Mouse (Mus musculus) heart, embryonic 15.5 days (tissue): ENCODE measurements at regions not wholly inside any gene's neighbourhood (a gene's known extent, or its start where the extent isn't known, plus 50 kb on each side); places are given as distances from the start of the nearest gene placed in this dataset.

Experiments
- ATAC-seq: fragments of 200-750 bp; cut with Nextera tagmentation; replicated peaks from 2 replicates; pipeline ENCODE4 v1.8.0; 2017; ENCODE audit warnings: low read depth, moderate TSS enrichment; ENCODE audit not compliant: insufficient number of reproducible peaks, insufficient read depth, low FRiP score
- H3K27ac ChIP-seq: fragments of 300-500 bp; sonication (generic); 2 replicates; pipeline ENCODE4 v1.5.1; 2015; ENCODE audit warnings: mild to moderate bottlenecking, inconsistent platforms
- H3K27me3 ChIP-seq: fragments of 300-500 bp; sonication (generic); 2 replicates; pipeline ENCODE4 v1.6.1; 2015; ENCODE audit warnings: inconsistent platforms
- H3K36me3 ChIP-seq: fragments of 300-500 bp; sonication (generic); 2 replicates; pipeline ENCODE4 v1.6.1; 2015; ENCODE audit warnings: mild to moderate bottlenecking, inconsistent platforms
- H3K4me1 ChIP-seq: fragments of 300-500 bp; sonication (generic); replicated peaks from 2 replicates; pipeline ENCODE4 v1.6.1; 2015; ENCODE audit warnings: inconsistent platforms
- H3K4me2 ChIP-seq: fragments of 300-500 bp; sonication (generic); 2 replicates; pipeline ENCODE4 v1.6.1; 2015; ENCODE audit warnings: inconsistent platforms, mild to moderate bottlenecking, moderate library complexity
- H3K4me3 ChIP-seq: fragments of 300-500 bp; sonication (generic); 2 replicates; pipeline ENCODE4 v1.5.1; 2015; ENCODE audit warnings: mild to moderate bottlenecking, inconsistent platforms
- H3K9ac ChIP-seq: fragments of 300-500 bp; sonication (generic); 2 replicates; pipeline ENCODE4 v1.6.1; 2015; ENCODE audit warnings: mild to moderate bottlenecking, inconsistent platforms
- H3K9me3 ChIP-seq: fragments of 300-500 bp; sonication (generic); replicated peaks from 2 replicates; pipeline ENCODE4 v1.6.1; 2016; ENCODE audit warnings: inconsistent platforms
- WGBS: fragments of 180-500 bp; shearing (Covaris S2); methylation state at CpG from one replicate; pipeline ENCODE4 v1.1.7; 2015; ENCODE audit warnings: mixed read lengths; 5-methylcytosine and 5-hydroxymethylcytosine counted together

DNA sequence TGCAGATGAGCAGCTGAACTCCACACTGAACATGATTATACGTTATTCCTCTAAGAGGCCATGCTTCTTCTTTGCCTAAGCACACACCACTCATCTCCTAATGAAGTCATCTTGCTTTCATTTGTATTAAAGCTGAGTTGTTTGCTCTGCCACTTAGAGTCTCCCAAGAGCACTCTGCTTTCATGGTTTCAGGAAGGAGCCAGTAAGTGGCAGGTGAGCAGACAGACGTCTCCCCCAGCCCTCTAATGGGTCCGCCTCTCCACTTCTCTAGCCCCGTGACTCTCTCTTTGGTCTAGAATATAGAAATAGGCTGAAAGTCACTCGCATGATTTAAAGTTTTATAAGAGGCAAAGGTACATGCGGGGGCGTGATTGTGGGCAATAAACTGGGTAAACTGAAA is 103.8 kb upstream of the Cpne4 start:
- H3K27me3 ChIP-seq, result no peaks in the 10 kb centered on the region
- no peak for ATAC-seq
- H3K9me3 ChIP-seq, result no peaks in the 10 kb centered on the region
- H3K27ac ChIP-seq, result no peak overlapping the region
- no peak overlapping the region for H3K4me3 ChIP-seq
- H3K4me2 ChIP-seq, result no peak overlapping the region
- WGBS, result 75% methylated on average over 7 of the region's 7 CpGs
- no peak overlapping the region for H3K9ac ChIP-seq
- no peaks in the 10 kb centered on the region for H3K4me1 ChIP-seq
- no peaks in the 10 kb centered on the region for H3K36me3 ChIP-seq

DNA sequence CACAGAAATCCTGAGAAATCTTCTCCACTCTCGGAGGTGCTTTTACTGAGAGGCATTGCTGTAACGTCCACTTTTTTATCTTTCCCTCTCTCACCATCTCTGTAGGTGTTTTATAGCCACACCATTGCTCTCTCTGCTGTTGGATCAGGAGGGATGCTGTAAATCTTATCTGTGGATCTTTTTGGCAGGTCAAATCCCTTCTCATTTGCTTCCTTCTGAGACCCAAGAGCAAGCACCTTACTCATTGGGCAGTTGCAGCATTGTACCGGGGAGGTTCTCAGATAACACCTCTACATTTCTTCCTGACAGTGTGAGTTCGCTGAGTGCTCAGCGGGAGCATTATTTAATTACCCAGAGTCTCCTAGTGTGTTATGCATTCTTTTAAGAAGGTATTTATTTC is 75.5 kb upstream of the Acpp start:
- WGBS, result 36% methylated on average over 5 of the region's 5 CpGs
- ATAC-seq, result no peak

DNA sequence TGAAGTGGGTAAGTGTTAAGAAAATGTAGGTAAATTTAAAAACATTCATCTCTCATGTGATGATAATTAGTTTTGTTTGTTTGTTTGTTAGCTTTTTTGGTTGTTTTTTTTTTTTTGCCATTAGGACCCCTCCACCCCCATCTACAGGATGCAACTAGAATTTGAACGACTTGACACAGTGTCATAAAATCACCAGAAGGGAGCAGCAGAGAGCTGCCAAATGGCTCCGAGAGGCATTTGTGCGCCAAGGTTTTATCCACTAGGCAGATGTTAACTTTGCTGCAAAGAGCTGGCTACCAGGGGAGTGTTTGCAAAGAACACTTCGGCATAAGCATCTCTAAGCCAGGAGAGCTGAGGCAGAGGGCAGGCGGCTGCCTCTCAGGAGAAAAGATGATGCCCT is 72.7 kb upstream of the Acpp start:
- WGBS, result 3% methylated on average over 5 of the region's 5 CpGs
- Histone ChIP-seq H3K9ac (no peak overlapping the region), H3K4me2 (peak overlapping the region; percentile 65; the same call in 1 of the 2 replicates), H3K27me3 (0 out of 2 replicates have a peak, but pooled peaks cover 6% of the 10 kb centered on the region), H3K4me1 (peaks cover 10% of the 10 kb centered on the region), H3K4me3 (no peak overlapping the region), H3K27ac (no peak overlapping the region), H3K9me3 (no peaks in the 10 kb centered on the region), H3K36me3 (no peaks in the 10 kb centered on the region)
- ATAC-seq, result no peak

More for the DNA sequence above, 75.5 kb upstream of the Acpp start:
- H3K27me3 ChIP-seq, result 0 out of 2 replicates have a peak, but pooled peaks cover 6% of the 10 kb centered on the region
- no peak overlapping the region for H3K27ac ChIP-seq
- H3K9me3 ChIP-seq, result no peaks in the 10 kb centered on the region
- H3K4me1 ChIP-seq, result peaks cover 8% of the 10 kb centered on the region
- H3K4me3 ChIP-seq, result no peak overlapping the region
- H3K4me2 ChIP-seq, result no peak overlapping the region
- no peaks in the 10 kb centered on the region for H3K36me3 ChIP-seq
- H3K9ac ChIP-seq, result no peak overlapping the region

DNA sequence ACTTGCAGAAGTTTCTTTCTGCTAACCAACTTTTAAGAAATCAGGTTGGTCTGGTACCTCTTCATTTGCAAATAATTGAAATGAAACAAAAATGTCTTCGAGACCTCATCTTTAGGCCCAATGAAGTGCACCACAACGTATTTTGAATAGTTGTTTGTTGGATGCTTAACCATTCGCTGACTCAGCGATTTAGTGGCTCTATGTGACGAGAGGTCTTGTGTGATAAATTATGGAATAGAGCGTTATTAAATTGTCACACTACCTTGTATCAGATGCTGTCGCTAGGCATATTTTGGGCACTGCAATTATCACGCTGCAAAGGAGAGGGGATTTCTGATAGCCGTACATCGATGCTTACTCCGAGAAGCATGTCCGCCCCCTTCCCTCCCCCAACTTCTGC is 71.8 kb upstream of the Acpp start:
- no peaks in the 10 kb centered on the region for H3K9me3 ChIP-seq
- H3K27ac ChIP-seq, result no peak overlapping the region
- no peak for ATAC-seq
- 23% methylated on average over 12 of the region's 12 CpGs for WGBS
- H3K4me1 ChIP-seq, result peaks cover 10% of the 10 kb centered on the region
- H3K27me3 ChIP-seq, result 0 out of 2 replicates have a peak, but pooled peaks cover 6% of the 10 kb centered on the region
- peak overlapping the region; percentile 38 for H3K4me3 ChIP-seq
- no peak overlapping the region for H3K9ac ChIP-seq
- peak overlapping the region; percentile 65 for H3K4me2 ChIP-seq
- H3K36me3 ChIP-seq, result no peaks in the 10 kb centered on the region

DNA sequence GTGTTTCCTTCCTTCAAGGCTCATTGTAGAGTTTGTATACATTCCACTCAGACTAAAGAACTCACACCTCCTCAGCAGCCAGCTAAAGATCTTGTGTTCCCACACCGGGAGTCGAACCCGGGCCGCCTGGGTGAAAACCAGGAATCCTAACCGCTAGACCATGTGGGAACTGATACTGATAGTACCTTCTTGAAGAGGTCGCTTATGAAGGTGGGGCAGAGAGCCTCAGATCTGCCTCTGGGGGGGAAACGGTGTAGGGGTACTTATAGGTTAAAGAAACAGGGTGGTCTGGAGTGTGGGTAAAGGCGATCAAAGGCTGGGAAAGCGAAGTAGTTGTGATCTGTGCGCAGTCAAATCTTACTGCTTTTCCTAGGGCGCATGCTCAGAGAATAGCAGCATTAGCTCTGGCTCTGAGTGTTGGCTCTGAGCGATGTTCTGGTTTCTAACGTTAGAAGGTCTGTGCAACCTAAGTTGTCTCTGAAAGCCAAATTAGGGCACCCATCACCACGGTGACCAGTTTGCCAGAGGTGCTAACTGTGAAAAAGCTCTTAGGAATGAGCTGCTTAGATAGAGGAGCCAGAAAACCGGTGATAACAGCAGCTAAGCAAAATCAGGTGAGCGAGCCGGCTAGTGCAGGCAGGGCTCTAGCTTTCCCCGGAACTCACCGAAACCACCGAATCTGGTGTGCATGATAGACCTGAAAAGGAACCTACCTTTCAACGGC is 71.2 kb upstream of the Acpp start:
- Histone ChIP-seq H3K9me3 (no peaks in the 10 kb centered on the region), H3K27me3 (0 out of 2 replicates have a peak, but pooled peaks cover 6% of the 10 kb centered on the region), H3K27ac (no peak overlapping the region), H3K4me3 (peak overlapping the region; percentile 38), H3K4me1 (peaks cover 10% of the 10 kb centered on the region), H3K9ac (no peak overlapping the region), H3K4me2 (peak overlapping the region; percentile 65), H3K36me3 (no peaks in the 10 kb centered on the region)
- 14% methylated on average over 21 of the region's 21 CpGs for WGBS
- no peak for ATAC-seq

DNA sequence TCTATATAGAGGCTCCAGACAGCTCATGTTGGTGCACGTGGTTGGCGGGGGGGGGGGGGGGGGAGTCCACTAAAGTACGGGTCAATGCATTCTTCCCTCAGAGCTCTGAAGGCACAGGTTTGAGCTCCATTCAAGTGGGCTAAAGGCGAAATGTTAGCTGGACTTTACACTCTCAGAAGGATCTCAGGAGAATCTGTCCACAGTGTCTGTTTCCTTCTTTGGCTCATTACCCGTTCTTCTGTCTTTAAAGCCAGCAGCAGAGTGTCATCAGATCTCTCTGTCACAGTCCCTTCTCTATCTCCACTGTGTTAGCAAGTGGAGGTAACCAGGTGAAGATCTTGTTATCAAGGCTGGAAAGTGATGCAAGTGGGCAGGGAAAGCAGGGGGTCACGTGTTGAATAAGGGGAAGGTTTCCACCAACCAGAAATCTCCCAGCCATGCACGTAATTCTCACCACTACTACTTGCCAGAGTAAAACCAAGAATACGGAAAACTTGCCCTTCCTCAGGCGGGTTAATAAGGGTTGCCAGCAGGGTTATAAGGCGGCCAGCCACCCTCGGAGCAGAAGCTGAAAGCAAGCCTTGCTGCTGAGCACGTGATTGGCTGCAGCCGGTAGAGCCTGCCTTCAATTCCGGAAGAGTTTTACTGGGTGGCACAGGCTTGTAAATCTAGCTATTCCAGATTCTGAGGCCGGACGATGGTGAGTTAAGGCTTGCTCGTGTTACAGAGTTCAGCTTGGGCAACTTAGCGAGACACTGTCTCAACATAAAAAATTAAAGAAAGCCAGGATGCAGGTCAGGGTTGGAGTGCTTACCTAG is 70.2 kb upstream of the Acpp start:
- H3K4me2 ChIP-seq, result peak overlapping the region; percentile 65
- 0 out of 2 replicates have a peak overlapping the region, but pooled peaks have one; percentile 34 for H3K9ac ChIP-seq
- H3K4me3 ChIP-seq, result peak overlapping the region; percentile 38
- no peaks in the 10 kb centered on the region for H3K36me3 ChIP-seq
- H3K27me3 ChIP-seq, result 0 out of 2 replicates have a peak, but pooled peaks cover 6% of the 10 kb centered on the region
- ATAC-seq, result no peak
- 23% methylated on average over 18 of the region's 18 CpGs for WGBS
- H3K4me1 ChIP-seq, result peaks cover 10% of the 10 kb centered on the region
- H3K27ac ChIP-seq, result no peak overlapping the region
- H3K9me3 ChIP-seq, result no peaks in the 10 kb centered on the region

DNA sequence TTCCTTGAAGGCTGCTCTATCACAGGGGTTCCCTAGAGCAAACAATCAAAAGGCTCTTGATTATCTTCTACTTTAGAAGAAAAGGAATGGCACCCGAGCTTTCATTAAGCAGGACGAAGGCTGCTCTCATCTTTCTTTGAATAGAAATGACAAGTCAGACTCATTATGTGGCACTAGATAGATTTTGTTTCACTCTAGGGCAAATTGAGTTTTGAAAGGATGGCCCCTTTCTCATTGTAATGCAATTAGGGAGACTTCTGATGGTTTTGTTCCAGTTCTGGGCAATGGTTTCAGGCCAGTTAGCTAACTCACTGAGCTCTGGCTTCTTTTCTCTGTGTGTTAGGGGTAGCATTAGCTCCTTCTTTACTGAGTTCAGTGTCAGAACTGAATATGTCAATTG is 69.5 kb upstream of the Acpp start:
- H3K36me3 ChIP-seq, result no peaks in the 10 kb centered on the region
- peaks cover 10% of the 10 kb centered on the region for H3K4me1 ChIP-seq
- 0 out of 2 replicates have a peak, but pooled peaks cover 6% of the 10 kb centered on the region for H3K27me3 ChIP-seq
- no peak overlapping the region for H3K4me3 ChIP-seq
- no peak for ATAC-seq
- H3K27ac ChIP-seq, result no peak overlapping the region
- 72% methylated on average over 2 of the region's 2 CpGs for WGBS
- H3K4me2 ChIP-seq, result no peak overlapping the region
- H3K9me3 ChIP-seq, result no peaks in the 10 kb centered on the region
- no peak overlapping the region for H3K9ac ChIP-seq

DNA sequence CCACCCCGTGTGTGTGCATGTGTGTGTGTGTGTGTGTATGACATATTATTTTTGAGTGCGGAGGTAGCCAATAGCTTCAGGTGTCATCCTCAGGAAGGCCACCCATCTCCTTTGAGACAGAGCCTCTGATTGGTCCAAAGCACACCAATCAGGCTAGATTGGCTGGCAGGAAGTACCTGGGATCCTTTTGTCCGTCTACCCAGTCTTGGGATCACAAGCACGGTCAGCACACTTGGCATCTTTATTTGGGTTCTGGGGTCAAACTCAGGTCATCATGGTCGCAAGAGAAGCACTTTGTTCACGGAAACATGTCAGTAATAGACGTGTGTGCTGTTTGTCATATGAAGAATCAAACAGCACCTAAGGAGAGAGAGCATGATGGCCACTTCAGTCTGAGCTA is 68.9 kb upstream of the Acpp start:
- Histone ChIP-seq H3K4me1 (peaks cover 10% of the 10 kb centered on the region), H3K27ac (no peak overlapping the region), H3K27me3 (0 out of 2 replicates have a peak, but pooled peaks cover 6% of the 10 kb centered on the region), H3K4me3 (no peak overlapping the region), H3K4me2 (no peak overlapping the region), H3K36me3 (no peaks in the 10 kb centered on the region), H3K9ac (no peak overlapping the region), H3K9me3 (no peaks in the 10 kb centered on the region)
- 69% methylated on average over 7 of the region's 7 CpGs for WGBS
- ATAC-seq, result no peak

DNA sequence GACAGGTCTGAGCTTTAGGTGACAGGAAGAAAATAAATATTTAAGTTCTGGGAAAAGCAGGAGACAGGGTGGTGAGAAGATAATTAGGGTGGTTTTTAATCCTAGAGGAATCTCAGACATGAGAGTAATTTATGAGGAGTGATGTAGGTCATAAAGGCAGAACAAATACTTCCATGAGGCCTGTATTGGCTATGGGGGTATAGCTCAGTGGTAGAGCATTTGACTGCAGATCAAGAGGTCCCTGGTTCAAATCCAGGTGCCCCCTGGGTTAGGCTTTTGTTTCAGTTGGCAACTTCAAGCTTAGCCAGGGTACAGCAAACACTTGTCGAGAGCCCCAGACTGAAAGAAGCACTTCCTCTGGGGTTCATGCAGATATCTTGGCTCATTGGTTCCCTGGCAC is 66.3 kb upstream of the Acpp start:
- Histone ChIP-seq H3K4me2 (no peak overlapping the region), H3K9me3 (no peaks in the 10 kb centered on the region), H3K4me3 (no peak overlapping the region), H3K4me1 (peaks cover 9% of the 10 kb centered on the region), H3K27ac (no peak overlapping the region), H3K36me3 (no peaks in the 10 kb centered on the region), H3K9ac (no peak overlapping the region), H3K27me3 (no peaks in the 10 kb centered on the region)
- WGBS, result 65% methylated on average over 1 of the region's 1 CpGs
- ATAC-seq, result no peak

DNA sequence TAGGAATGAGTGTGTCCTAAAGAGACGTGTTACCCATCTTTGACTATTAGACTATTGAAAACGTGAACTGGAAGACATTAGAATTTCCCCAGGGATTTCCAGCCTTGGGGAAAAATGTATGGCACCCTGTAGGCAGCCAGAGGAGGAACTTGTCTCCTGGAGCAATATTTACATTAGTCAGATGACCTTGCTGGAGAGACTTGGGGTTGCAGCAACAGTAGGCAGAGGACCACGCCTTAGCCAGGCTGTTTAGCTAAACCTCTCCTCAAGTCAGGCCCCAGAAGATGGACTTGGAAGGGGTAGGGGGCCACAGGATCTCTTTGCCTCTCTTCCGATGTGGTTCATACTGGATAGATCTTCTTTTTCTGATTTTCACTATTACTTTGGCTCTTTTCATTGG is 64.1 kb upstream of the Acpp start:
- 75% methylated on average over 4 of the region's 4 CpGs for WGBS
- Histone ChIP-seq H3K27me3 (no peaks in the 10 kb centered on the region), H3K4me1 (no peaks in the 10 kb centered on the region), H3K4me2 (no peak overlapping the region), H3K9ac (no peak overlapping the region), H3K9me3 (no peaks in the 10 kb centered on the region), H3K4me3 (no peak overlapping the region), H3K36me3 (no peaks in the 10 kb centered on the region), H3K27ac (no peak overlapping the region)
- ATAC-seq, result no peak

DNA sequence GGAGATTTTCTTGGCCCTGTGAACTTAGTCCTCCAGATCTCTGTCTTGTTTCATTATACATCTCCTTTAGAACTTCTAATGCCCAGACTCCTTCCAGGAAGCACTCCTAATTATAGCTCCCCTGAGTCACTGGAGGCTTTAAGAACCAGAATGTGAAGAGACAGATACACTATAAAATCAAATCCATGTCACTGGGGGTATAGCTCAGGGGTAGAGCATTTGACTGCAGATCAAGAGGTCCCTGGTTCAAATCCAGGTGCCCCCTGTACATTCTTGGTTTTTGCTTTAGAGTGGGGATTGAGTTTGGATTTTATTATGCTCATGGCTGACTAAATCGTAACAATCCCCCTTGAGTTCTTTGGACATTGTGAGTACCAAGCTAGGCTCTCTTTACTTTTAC is 62.4 kb upstream of the Acpp start:
- no peaks in the 10 kb centered on the region for H3K4me1 ChIP-seq
- H3K9ac ChIP-seq, result no peak overlapping the region
- H3K9me3 ChIP-seq, result no peaks in the 10 kb centered on the region
- H3K36me3 ChIP-seq, result no peaks in the 10 kb centered on the region
- WGBS, result 91% methylated on average over 1 of the region's 1 CpGs
- no peak overlapping the region for H3K4me3 ChIP-seq
- no peak overlapping the region for H3K4me2 ChIP-seq
- no peaks in the 10 kb centered on the region for H3K27me3 ChIP-seq
- ATAC-seq, result no peak
- H3K27ac ChIP-seq, result no peak overlapping the region
